Mouse (Mus musculus) G1E (cell line): ENCODE measurements around the gene Laptm5.

Experiments
- CTCF ChIP-seq: IDR thresholded peaks from 2 replicates; pipeline ENCODE4 v1.5.1; 2012; ENCODE audit warnings: low read depth, low read length, inconsistent platforms, mixed read lengths
- GATA1 ChIP-seq: IDR thresholded peaks from 2 replicates; pipeline ENCODE4 v1.6.1; 2012; ENCODE audit warnings: borderline replicate concordance, low read length, inconsistent platforms, mixed read lengths
- GATA2 ChIP-seq: IDR thresholded peaks from 2 replicates; pipeline ENCODE4 v1.6.1; 2012; ENCODE audit warnings: low read depth, low read length, inconsistent platforms, borderline replicate concordance
- TAL1 ChIP-seq: conservative IDR thresholded peaks from 2 replicates; pipeline ENCODE4 v1.6.1; 2012; ENCODE audit warnings: low read depth, low read length, inconsistent platforms, mixed read lengths

- TF ChIP-seq CTCF = no peak
- TF ChIP-seq GATA1 = no peak
- TF ChIP-seq TAL1 = no peak
- no peak for TF ChIP-seq GATA2
Measured at GRCm38 (mm10) chr4:130944112-130944511, 31.2 kb downstream of the Laptm5 start, which contains the start of gene Matn1.
